Mouse (Mus musculus) MEL (cell line): Measurements from ENCODE around the gene Fam69a. TPM values are rescaled to one million over a fixed set of nuclear protein-coding genes. Genes with fewer than 3 reads are reported as not detected.

Experiments
- DNase-seq: peaks from one replicate; pipeline ENCODE4 v3.0.0; 2011; ENCODE audit warnings: low read depth, low spot score
- H3K27ac ChIP-seq: 2 replicates; pipeline ENCODE4 v1.5.1; 2012; ENCODE audit warnings: low read depth, mild to moderate bottlenecking, control low read depth, low read length, moderate library complexity; ENCODE audit not compliant: control insufficient read depth
- H3K27me3 ChIP-seq, 2 experiments: fragments of 150-350 bp in 1 of 2; sonication (generic) in 1 of 2; 2 replicates each; pipeline ENCODE4 v1.6.1; 2012; ENCODE audit warnings: low read length in 2 of 2, mild to moderate bottlenecking in 2 of 2, improper control_type of control experiment in 1 of 2, moderate library complexity in 1 of 2; ENCODE audit not compliant: insufficient read depth in 2 of 2, control insufficient read depth in 1 of 2
- H3K36me3 ChIP-seq, 2 experiments: 2 replicates each; pipeline ENCODE4 v1.6.1; 2012 to 2014; ENCODE audit warnings: low read length in 2 of 2, improper control_type of control experiment in 1 of 2, inconsistent platforms in 1 of 2, mild to moderate bottlenecking in 1 of 2; ENCODE audit not compliant: insufficient read depth in 2 of 2, control insufficient read depth in 1 of 2
- H3K4me1 ChIP-seq, 2 experiments: fragments of 150-350 bp in 1 of 2; sonication (generic) in 1 of 2; 2 replicates each; pipeline ENCODE4 v1.6.1; 2012; ENCODE audit warnings: low read length in 2 of 2, improper control_type of control experiment in 1 of 2, mild to moderate bottlenecking in 1 of 2; ENCODE audit not compliant: insufficient read depth in 2 of 2, control insufficient read depth in 1 of 2
- H3K4me3 ChIP-seq, 2 experiments: fragments of 150-350 bp in 1 of 2; sonication (generic) in 1 of 2; 2 replicates each; pipeline ENCODE4 v1.5.1; 2012; ENCODE audit warnings: low read depth in 2 of 2, low read length in 2 of 2, mild to moderate bottlenecking in 2 of 2, moderate library complexity in 2 of 2, control low read depth in 1 of 2, improper control_type of control experiment in 1 of 2; ENCODE audit not compliant: control insufficient read depth in 1 of 2, insufficient read depth in 1 of 2
- H3K79me2 ChIP-seq: 2 replicates; pipeline ENCODE4 v1.6.1; 2012; ENCODE audit warnings: mild to moderate bottlenecking, low read length, moderate library complexity; ENCODE audit not compliant: control insufficient read depth, poor library complexity, insufficient read depth
- H3K9ac ChIP-seq: 2 replicates; pipeline ENCODE4 v1.6.1; 2012; ENCODE audit warnings: low read depth, mild to moderate bottlenecking, control low read depth, low read length, moderate library complexity; ENCODE audit not compliant: control insufficient read depth, poor library complexity, severe bottlenecking
- H3K9me3 ChIP-seq: fragments of 150-350 bp; sonication (generic); replicated peaks from 2 replicates; pipeline ENCODE4 v1.6.1; 2012; ENCODE audit warnings: mild to moderate bottlenecking, low read length, improper control_type of control experiment, moderate library complexity; ENCODE audit not compliant: insufficient read depth
- BHLHE40 ChIP-seq: IDR thresholded peaks from 2 replicates; pipeline ENCODE4 v1.6.1; 2012; ENCODE audit warnings: low read depth, mild to moderate bottlenecking, inconsistent platforms, low read length, improper control_type of control experiment, borderline replicate concordance
- CHD2 ChIP-seq: IDR thresholded peaks from 2 replicates; pipeline ENCODE4 v1.6.1; 2011; ENCODE audit warnings: low read length, improper control_type of control experiment
- EP300 ChIP-seq, 2 experiments: IDR thresholded peaks; 2 replicates each; pipeline ENCODE4 v1.6.1; 2011; ENCODE audit warnings: improper control_type of control experiment in 2 of 2, low read length in 2 of 2, low read depth in 1 of 2, mild to moderate bottlenecking in 1 of 2
- ETS1 ChIP-seq: IDR thresholded peaks from 2 replicates; pipeline ENCODE4 v1.6.1; 2012; ENCODE audit warnings: low read depth, mild to moderate bottlenecking, inconsistent platforms, low read length, improper control_type of control experiment, moderate library complexity
- GATA1 ChIP-seq: IDR thresholded peaks from 2 replicates; pipeline ENCODE4 v1.6.1; 2011; ENCODE audit warnings: low read depth, low read length, improper control_type of control experiment
- KAT2A ChIP-seq: conservative IDR thresholded peaks from 2 replicates; pipeline ENCODE4 v1.6.1; 2012; ENCODE audit warnings: low read depth, low read length, improper control_type of control experiment, inconsistent platforms
- MAZ ChIP-seq: IDR thresholded peaks from 2 replicates; pipeline ENCODE4 v1.6.1; 2012; ENCODE audit warnings: low read depth, mild to moderate bottlenecking, inconsistent platforms, low read length, improper control_type of control experiment
- MEF2A ChIP-seq: IDR thresholded peaks from 2 replicates; pipeline ENCODE4 v1.6.1; 2014; ENCODE audit warnings: low read depth, mild to moderate bottlenecking, inconsistent platforms, low read length, improper control_type of control experiment; ENCODE audit not compliant: poor library complexity, insufficient replicate concordance, severe bottlenecking; ENCODE audit errors: extremely low read depth
- MXI1 ChIP-seq: IDR thresholded peaks from 2 replicates; pipeline ENCODE4 v1.6.1; 2011; ENCODE audit warnings: mild to moderate bottlenecking, low read depth, low read length, improper control_type of control experiment
- MYB ChIP-seq: IDR thresholded peaks from 2 replicates; pipeline ENCODE4 v1.6.1; 2011; ENCODE audit warnings: mild to moderate bottlenecking, low read depth, low read length, improper control_type of control experiment
- MYC ChIP-seq: IDR thresholded peaks from 2 replicates; pipeline ENCODE4 v1.6.1; 2011; ENCODE audit warnings: low read depth, mild to moderate bottlenecking, low read length, improper control_type of control experiment, moderate library complexity
- POLR2A ChIP-seq, 2 experiments: IDR thresholded peaks; 2 replicates each; pipeline ENCODE4 v1.6.1; 2011 to 2012; ENCODE audit warnings: low read length in 2 of 2, mild to moderate bottlenecking in 2 of 2, control low read depth in 1 of 2, improper control_type of control experiment in 1 of 2, low read depth in 1 of 2, moderate library complexity in 1 of 2; ENCODE audit not compliant: control insufficient read depth in 1 of 2, insufficient read depth in 1 of 2, poor library complexity in 1 of 2
- POLR2AphosphoS2 ChIP-seq: IDR thresholded peaks from 2 replicates; pipeline ENCODE4 v1.6.1; 2011; ENCODE audit warnings: low read length, improper control_type of control experiment
- POLR2AphosphoS5 ChIP-seq: IDR thresholded peaks from 2 replicates; pipeline ENCODE4 v1.6.1; 2012; ENCODE audit warnings: low read depth, borderline replicate concordance, mild to moderate bottlenecking, inconsistent platforms, low read length, moderate library complexity, mixed read lengths
- RCOR1 ChIP-seq: IDR thresholded peaks from 2 replicates; pipeline ENCODE4 v1.6.1; 2012; ENCODE audit warnings: low read depth, mild to moderate bottlenecking, inconsistent platforms, low read length, improper control_type of control experiment
- SIN3A ChIP-seq: IDR thresholded peaks from 2 replicates; pipeline ENCODE4 v1.6.1; 2012; ENCODE audit warnings: low read length, improper control_type of control experiment, inconsistent platforms
- TAL1 ChIP-seq: IDR thresholded peaks from 2 replicates; pipeline ENCODE4 v1.6.1; 2012; ENCODE audit warnings: mild to moderate bottlenecking, inconsistent platforms, low read length, moderate library complexity, mixed read lengths
- TBP ChIP-seq: IDR thresholded peaks from 2 replicates; pipeline ENCODE4 v1.8.0; 2011; ENCODE audit warnings: low read depth, low read length, improper control_type of control experiment
- TCF12 ChIP-seq: IDR thresholded peaks from 2 replicates; pipeline ENCODE4 v1.6.1; 2014; ENCODE audit warnings: low read depth, mild to moderate bottlenecking, inconsistent platforms, low read length, improper control_type of control experiment, moderate library complexity
- USF2 ChIP-seq, 2 experiments: IDR thresholded peaks; 2 replicates each; pipeline ENCODE4 v1.6.1; 2011 to 2012; ENCODE audit warnings: improper control_type of control experiment in 2 of 2, low read length in 2 of 2, borderline replicate concordance in 1 of 2, inconsistent platforms in 1 of 2, low read depth in 1 of 2, mild to moderate bottlenecking in 1 of 2; ENCODE audit not compliant: insufficient read depth in 1 of 2
- ZMIZ1 ChIP-seq: IDR thresholded peaks from 2 replicates; pipeline ENCODE4 v1.6.1; 2012; ENCODE audit warnings: low read depth, mild to moderate bottlenecking, inconsistent platforms, low read length, improper control_type of control experiment, moderate library complexity
- ZNF384 ChIP-seq: IDR thresholded peaks from 2 replicates; pipeline ENCODE4 v1.6.1; 2012; ENCODE audit warnings: low read depth, mild to moderate bottlenecking, inconsistent platforms, low read length, improper control_type of control experiment
- polyA plus RNA-seq, 2 experiments: library from polyadenylated mRNA; stranded (reverse) in 1 of 2; unstranded in 1 of 2; fragments of >175 nt in 1 of 2; fragments of >200 nt in 1 of 2; gene quantifications; 2 replicates each; pipeline versions ENCODE4 v1.2.1 to v1.2.4; 2012; ENCODE audit warnings: low replicate concordance in 2 of 2, low read depth in 1 of 2; ENCODE audit not compliant: insufficient read length in 2 of 2, insufficient read depth in 1 of 2, missing spikeins in 1 of 2
- total RNA-seq: library from RNA; depleted of rRNA; stranded (reverse); fragments of 300-350 nt; gene quantifications from 2 replicates; pipeline ENCODE4 v1.2.3, GENCODE M21; 2012

Fam69a gene
- total and polyA plus RNA-seq, 3 experiments = 8.5 to 10.6 TPM; not detected in 1

DNA sequence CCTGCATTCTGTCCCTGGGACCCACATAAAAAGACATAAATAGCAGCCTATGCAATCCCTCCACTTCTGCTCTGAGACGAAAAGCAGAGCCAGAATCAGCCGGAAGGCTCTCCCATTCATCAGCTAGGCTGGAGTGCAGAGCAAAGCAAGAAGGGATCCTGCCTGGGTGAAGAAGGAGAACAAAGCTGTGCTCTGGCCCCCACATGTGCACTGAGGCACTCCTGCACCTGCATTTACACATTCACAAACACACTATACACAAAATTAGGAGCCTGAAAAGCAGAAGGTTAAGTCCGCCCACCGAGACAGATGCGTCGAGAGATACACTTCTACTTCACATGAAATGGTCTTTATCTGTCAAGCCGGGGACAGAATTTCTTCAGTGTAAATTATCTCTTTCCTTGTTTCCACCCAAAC is 113.0 kb downstream of the Fam69a start:
- H3K27me3 ChIP-seq = no peaks in the 10 kb centered on the region
- TF ChIP-seq TAL1 (peak; percentile 88), KAT2A (no peak), CHD2 (no peak), BHLHE40 (peak; percentile 60; the same call in 1 of the 2 replicates), MXI1 (peak; percentile 63), EP300 (IDR thresholded peaks at IDR 0.05; ENCODE audit: low read depth in 1 of 2, low read length in 2 of 2) (peak; percentile 91 to 94), SIN3A (peak; percentile 65; the same call in 1 of the 2 replicates), GATA1 (peak; percentile 95), ETS1 (peak; percentile 87), POLR2AphosphoS2 (no peak), RCOR1 (peak; percentile 71; the same call in 1 of the 2 replicates), POLR2AphosphoS5 (no peak), USF2 (IDR thresholded peaks at IDR 0.05; ENCODE audit: borderline replicate concordance in 1 of 2, insufficient read depth in 1 of 2, low read depth in 1 of 2, low read length in 2 of 2) (no peak), MYC (peak; percentile 50; the same call in 1 of the 2 replicates), MAZ (no peak), POLR2A (IDR thresholded peaks at IDR 0.05; ENCODE audit: control insufficient read depth in 1 of 2, insufficient read depth in 1 of 2, low read depth in 1 of 2, low read length in 2 of 2, poor library complexity in 1 of 2) (0 out of 4 replicates have a peak, but pooled peaks of 1 of the 2 experiments have one; percentile 26), ZMIZ1 (no peak), MEF2A (no peak), TCF12 (peak; percentile 96), TBP (0 out of 2 replicates have a peak, but pooled peaks have one; percentile 31), ZNF384 (no peak), MYB (no peak)
- H3K4me3 ChIP-seq = peak overlapping the region; percentile 2 to 22; a peak in 2 of 4 replicates
- peaks cover 7 to 19% of the 10 kb centered on the region in 2 experiments for H3K4me1 ChIP-seq
- no peaks in the 10 kb centered on the region for H3K9me3 ChIP-seq
- peak; percentile 88 for DNase-seq
- H3K27ac ChIP-seq = peak overlapping the region; percentile 94
- H3K36me3 ChIP-seq = peaks cover 0 to 32% of the 10 kb centered on the region in 2 experiments; a peak in 2 of 4 replicates
- peaks cover under 1% of the 10 kb centered on the region; the same call in 1 of the 2 replicates for H3K79me2 ChIP-seq
- peak overlapping the region; percentile 34 for H3K9ac ChIP-seq
